Mouse (Mus musculus) midbrain, embryonic 13.5 days (tissue): ENCODE data around the gene Meiob. TPM values are rescaled to one million over a fixed set of nuclear protein-coding genes. Genes with fewer than 3 reads are reported as not detected.

Source experiments
- ATAC-seq: fragments of 200-750 bp; cut with Nextera tagmentation; 2 replicates; pipeline ENCODE4 v1.8.0; 2017; ENCODE audit warnings: mild to moderate bottlenecking, moderate TSS enrichment, moderate library complexity
- H3K27ac ChIP-seq: fragments of 300-500 bp; sonication (generic); 2 replicates; pipeline ENCODE4 v1.5.1; 2015; ENCODE audit warnings: inconsistent platforms, mild to moderate bottlenecking, moderate library complexity
- H3K27me3 ChIP-seq: fragments of 300-500 bp; sonication (generic); 2 replicates; pipeline ENCODE4 v1.6.1; 2015; ENCODE audit warnings: mild to moderate bottlenecking, inconsistent platforms
- H3K36me3 ChIP-seq: fragments of 300-500 bp; sonication (generic); 2 replicates; pipeline ENCODE4 v1.6.1; 2015; ENCODE audit warnings: mild to moderate bottlenecking, inconsistent platforms
- H3K4me1 ChIP-seq: fragments of 300-500 bp; sonication (generic); replicated peaks from 2 replicates; pipeline ENCODE4 v1.6.1; 2015; ENCODE audit warnings: inconsistent platforms
- H3K4me2 ChIP-seq: fragments of 300-500 bp; sonication (generic); replicated peaks from 2 replicates; pipeline ENCODE4 v1.6.1; 2015; ENCODE audit warnings: moderate library complexity, mild to moderate bottlenecking, inconsistent platforms
- H3K4me3 ChIP-seq: fragments of 300-500 bp; sonication (generic); replicated peaks from 2 replicates; pipeline ENCODE4 v1.5.1; 2015; ENCODE audit warnings: mild to moderate bottlenecking, inconsistent platforms
- H3K9ac ChIP-seq: fragments of 300-500 bp; sonication (generic); replicated peaks from 2 replicates; pipeline ENCODE4 v1.6.1; 2015; ENCODE audit warnings: mild to moderate bottlenecking, inconsistent platforms
- H3K9me3 ChIP-seq: fragments of 300-500 bp; sonication (generic); 2 replicates; pipeline ENCODE4 v1.6.1; 2016; ENCODE audit warnings: mild to moderate bottlenecking, inconsistent platforms
- WGBS: fragments of 180-500 bp; shearing (Covaris S2); methylation state at CpG from one replicate; pipeline ENCODE4 v1.1.7; 2015; 5-methylcytosine and 5-hydroxymethylcytosine counted together
- polyA plus RNA-seq: library from polyadenylated mRNA; unstranded; fragments of >200 nt; fragmentation: Nextera tagmentation; extraction: Ambion mirVana; gene quantifications from 2 replicates; pipeline ENCODE4 v1.2.1, GENCODE M21; 2015

Gene Meiob
- polyA plus RNA-seq, 1 experiment from 2014 or later: not detected

DNA sequence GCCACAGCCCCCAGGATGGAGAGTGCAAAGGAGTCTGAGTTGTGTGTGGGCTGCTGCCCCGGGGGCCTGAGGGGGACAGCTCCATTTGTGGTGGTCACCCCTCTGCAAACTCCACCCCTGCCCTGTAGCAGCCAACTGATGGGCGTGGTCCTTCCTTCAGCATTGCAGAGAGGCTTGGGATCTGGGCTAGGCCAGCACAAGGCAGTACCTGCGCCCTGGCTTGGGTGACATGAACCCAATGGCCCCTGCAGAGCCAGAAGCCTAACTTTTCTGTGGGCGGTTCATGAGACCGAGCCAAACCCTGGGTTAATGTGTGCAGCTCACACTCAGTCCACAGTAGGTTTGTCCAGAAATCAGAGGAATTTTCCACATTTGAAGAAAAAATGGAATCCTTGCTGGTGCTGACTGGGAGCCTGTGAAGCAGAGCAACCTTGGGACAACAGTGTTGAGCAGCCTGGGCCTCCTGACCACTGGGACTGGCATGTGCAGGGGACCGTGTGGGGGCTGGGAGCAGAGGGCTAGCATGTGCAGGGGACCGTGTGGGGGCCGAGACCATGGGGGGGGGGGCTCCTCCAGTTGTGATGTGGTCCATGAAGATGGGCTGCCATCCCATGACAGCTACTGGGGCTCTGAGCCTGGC lies 53.9 kb downstream of the Meiob start:
- Histone ChIP-seq H3K9ac (no peak overlapping the region), H3K4me1 (no peaks in the 10 kb centered on the region), H3K27ac (no peak overlapping the region), H3K4me3 (no peak overlapping the region), H3K36me3 (peaks cover 78% of the 10 kb centered on the region), H3K4me2 (no peak overlapping the region), H3K9me3 (no peaks in the 10 kb centered on the region), H3K27me3 (no peaks in the 10 kb centered on the region)
- no peak for ATAC-seq
- WGBS: 86% methylated on average over 8 of the region's 8 CpGs

DNA sequence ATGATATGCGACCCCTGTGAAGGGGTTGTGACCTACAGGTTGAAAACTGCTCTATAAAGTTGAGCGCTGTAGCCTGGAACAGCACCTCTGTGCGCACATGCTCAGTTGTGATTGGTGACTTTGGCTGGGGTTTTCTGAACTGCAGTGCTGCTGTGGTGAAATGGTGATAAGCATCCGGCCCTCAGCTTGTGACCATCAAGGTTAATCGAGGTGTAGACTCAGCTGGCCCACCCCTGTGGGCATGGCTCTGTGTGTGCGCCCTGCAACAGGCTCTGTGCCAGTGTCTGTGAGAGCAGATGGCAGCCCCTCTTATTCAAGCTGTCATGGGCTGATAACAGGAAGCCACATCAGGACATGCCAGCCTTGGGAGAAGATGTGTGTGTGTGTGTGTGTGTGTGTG lies 54.9 kb downstream of the Meiob start:
- no peaks in the 10 kb centered on the region for H3K4me1 ChIP-seq
- no peak overlapping the region for H3K9ac ChIP-seq
- no peak overlapping the region for H3K27ac ChIP-seq
- 91% methylated on average over 6 of the region's 6 CpGs for WGBS
- H3K4me2 ChIP-seq: no peak overlapping the region
- H3K4me3 ChIP-seq: no peak overlapping the region
- H3K27me3 ChIP-seq: no peaks in the 10 kb centered on the region
- H3K36me3 ChIP-seq: peaks cover 77% of the 10 kb centered on the region
- no peak for ATAC-seq
- H3K9me3 ChIP-seq: no peaks in the 10 kb centered on the region

DNA sequence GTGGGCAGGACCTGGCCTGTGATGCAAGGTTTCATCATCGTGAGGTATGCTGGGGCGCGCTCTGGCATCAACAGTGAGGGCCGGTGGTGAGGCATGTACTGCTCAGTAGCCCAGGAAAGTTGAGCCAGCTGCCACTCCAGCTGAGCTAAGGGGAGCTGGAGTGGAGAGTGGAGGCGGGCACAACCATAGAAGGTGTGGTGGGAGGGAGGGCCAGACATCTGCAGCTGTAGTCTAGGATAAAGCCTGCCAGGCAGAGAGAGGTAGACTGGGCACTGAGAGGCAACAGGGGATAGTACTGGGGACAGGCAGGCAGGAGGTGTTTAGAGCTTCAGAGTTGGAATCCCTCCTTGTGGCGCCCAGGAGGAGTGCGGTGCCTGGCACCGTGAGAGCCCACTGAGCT lies 56.0 kb downstream of the Meiob start:
- Histone ChIP-seq H3K9me3 (no peaks in the 10 kb centered on the region), H3K4me2 (no peak overlapping the region), H3K27me3 (no peaks in the 10 kb centered on the region), H3K27ac (no peak overlapping the region), H3K9ac (no peak overlapping the region), H3K36me3 (peaks cover 83% of the 10 kb centered on the region), H3K4me1 (no peaks in the 10 kb centered on the region), H3K4me3 (no peak overlapping the region)
- ATAC-seq: no peak
- WGBS: 96% methylated on average over 8 of the region's 8 CpGs

DNA sequence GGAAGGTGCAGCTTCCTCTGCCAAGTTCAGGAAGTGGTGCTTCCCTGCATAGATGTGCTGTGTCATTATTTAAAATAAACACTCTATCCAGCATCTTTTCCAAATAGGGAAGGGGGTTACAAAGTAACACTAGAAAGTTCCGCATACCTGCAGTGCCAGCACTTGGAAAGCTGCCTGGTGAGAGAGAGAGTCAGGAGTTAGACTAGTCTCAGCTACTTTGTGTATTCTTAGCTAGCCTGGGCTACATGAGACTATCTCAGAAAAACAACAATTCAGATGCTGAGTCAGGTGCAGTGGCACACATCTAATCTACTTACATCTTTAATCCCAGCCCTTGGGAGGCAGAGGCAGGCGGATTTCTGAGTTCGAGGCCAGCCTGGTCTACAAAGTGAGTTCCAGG lies 57.7 kb downstream of the Meiob start:
- no peak overlapping the region for H3K4me3 ChIP-seq
- no peak for ATAC-seq
- H3K9me3 ChIP-seq: no peaks in the 10 kb centered on the region
- H3K36me3 ChIP-seq: peaks cover 80% of the 10 kb centered on the region
- no peak overlapping the region for H3K9ac ChIP-seq
- 88% methylated on average over 3 of the region's 3 CpGs for WGBS
- H3K4me1 ChIP-seq: no peaks in the 10 kb centered on the region
- no peak overlapping the region for H3K4me2 ChIP-seq
- no peak overlapping the region for H3K27ac ChIP-seq
- H3K27me3 ChIP-seq: no peaks in the 10 kb centered on the region

DNA sequence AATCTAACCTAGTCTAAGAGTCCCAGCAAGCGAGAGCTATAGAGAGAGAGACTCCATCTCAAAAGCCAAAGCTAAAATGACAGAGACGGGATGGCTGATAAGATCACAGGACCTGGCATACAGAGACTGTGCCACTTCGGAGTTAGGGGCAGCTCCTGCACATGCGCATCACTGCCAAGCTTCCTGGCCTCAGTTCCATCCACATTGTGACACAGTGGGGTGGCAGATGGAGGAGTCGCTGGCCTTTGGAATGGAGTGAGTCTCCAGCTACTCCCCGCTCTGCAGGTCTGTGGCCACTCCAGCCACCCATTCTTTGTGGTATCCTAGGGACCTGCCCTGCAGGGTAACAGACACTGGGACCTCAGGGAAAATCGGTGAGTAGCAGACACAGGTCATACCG lies 61.7 kb downstream of the Meiob start, which contains the start of gene Igfals:
Igfals (plus strand) TSS at position 222 of the 400 bp plus-strand sequence.
- Histone ChIP-seq H3K9me3 (no peaks in the 10 kb centered on the region), H3K27me3 (no peaks in the 10 kb centered on the region), H3K4me2 (no peak within 1 kb of the TSS), H3K4me1 (no peaks in the 10 kb centered on the region), H3K36me3 (peaks cover 50% of the 10 kb centered on the region), H3K27ac (no peak within 1 kb of the TSS), H3K9ac (no peak within 1 kb of the TSS), H3K4me3 (no peak within 1 kb of the TSS)
- no peak for ATAC-seq
- WGBS: 89% methylated on average over 8 of the region's 8 CpGs

DNA sequence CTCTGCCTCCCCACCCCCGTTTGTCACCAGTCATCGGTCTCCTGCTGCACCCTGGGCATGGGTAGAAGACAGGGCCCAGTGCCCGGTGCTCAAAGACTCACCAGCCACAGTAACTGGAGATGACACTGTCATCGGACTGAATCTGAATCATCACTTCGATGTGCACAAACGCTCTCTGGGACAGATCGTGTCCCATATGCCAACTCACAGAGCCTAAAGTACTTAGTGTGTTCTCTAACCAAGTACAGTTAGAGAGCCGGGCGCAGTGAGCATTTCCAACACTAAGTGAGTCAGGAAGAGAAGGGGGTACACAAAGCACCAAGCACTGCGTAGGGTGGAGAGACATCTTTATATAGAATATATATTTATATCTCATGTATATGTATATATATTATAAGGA lies 63.8 kb downstream of the Meiob start:
- Histone ChIP-seq H3K27me3 (no peaks in the 10 kb centered on the region), H3K4me2 (no peak overlapping the region), H3K27ac (no peak overlapping the region), H3K9ac (no peak overlapping the region), H3K4me1 (no peaks in the 10 kb centered on the region), H3K4me3 (no peak overlapping the region), H3K36me3 (peaks cover 28% of the 10 kb centered on the region), H3K9me3 (no peaks in the 10 kb centered on the region)
- 92% methylated on average over 10 of the region's 10 CpGs for WGBS
- no peak for ATAC-seq

DNA sequence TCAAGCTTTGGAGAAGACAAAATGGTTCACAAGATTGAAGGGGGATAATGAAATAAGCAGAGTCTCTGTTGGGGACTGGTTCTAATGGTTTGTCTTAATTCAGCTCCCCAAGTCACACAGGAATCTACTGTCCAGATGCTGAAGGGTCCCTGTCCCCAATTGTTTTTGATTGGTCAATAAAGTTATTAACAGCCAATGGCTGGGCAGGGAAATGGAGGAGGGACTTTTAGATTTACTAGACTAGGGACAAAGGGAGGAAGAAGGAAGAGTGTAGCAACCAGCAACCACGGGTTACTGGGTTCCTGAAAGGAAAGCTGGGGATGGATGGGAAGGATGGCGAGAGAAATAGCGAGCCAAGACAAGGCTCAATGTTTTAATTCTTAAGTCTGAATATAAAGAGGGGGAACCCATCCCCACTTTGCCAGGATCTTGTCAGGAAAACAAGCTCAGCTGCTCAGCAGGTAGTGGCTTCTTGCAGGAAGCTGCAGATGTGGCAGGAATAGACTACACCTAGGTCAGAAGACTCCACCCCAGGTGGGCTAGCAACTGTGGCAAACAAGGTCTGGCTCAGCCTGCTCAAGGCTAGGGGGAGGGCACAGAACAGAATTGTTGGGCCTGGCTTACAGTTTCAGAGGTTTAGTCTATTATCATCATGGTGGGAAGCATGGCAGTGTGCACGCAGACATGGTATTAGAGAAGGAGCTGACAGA lies 69.8 kb downstream of the Meiob start:
- Histone ChIP-seq H3K9me3 (no peaks in the 10 kb centered on the region), H3K4me1 (no peaks in the 10 kb centered on the region), H3K4me3 (no peak overlapping the region), H3K9ac (no peak overlapping the region), H3K36me3 (no peaks in the 10 kb centered on the region), H3K27ac (no peak overlapping the region), H3K27me3 (no peaks in the 10 kb centered on the region), H3K4me2 (no peak overlapping the region)
- WGBS: 58% methylated on average over 4 of the region's 4 CpGs
- ATAC-seq: no peak

DNA sequence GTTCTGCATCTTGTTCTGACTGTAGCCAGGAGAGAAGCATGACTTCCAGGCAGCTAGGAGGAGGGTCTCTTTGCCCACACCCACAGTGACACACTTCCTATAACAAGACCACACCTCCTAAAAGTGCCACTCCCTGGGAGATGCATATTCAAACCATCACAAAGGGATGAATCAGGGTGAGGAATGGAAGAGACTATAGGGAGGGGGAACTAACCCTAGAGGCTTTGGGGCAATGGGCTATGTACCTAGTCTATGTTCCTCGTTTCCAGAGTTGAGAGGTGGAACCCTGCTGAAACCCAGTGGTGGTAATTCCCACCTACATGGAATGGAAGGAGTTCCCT lies 70.3 kb downstream of the Meiob start:
- H3K4me2 ChIP-seq: no peak overlapping the region
- no peak overlapping the region for H3K4me3 ChIP-seq
- 42% methylated on average over 1 of the region's 1 CpGs for WGBS

DNA sequence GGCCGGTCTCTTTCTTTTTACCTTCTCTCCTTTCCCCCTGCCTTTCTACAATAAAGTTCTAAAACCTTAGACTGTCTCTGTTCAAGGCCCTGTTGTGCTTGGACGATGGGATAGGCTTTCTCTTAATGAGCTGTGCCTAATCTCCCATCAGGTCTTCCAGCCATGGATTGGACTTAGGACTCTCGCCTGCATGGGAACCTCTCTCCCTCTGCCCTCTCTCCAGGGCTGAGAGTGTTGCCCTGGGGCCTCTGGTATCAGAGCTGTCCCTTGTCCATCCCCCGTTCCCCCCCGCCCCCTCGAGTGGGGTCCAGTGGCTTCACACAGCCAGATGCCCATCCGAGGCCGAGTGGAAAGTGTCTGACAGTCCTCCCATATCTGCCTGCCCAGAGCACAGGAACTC lies 70.9 kb downstream of the Meiob start:
- no peak overlapping the region for H3K9ac ChIP-seq
- no peak for ATAC-seq
- WGBS: 73% methylated on average over 8 of the region's 8 CpGs
- H3K27me3 ChIP-seq: no peaks in the 10 kb centered on the region
- no peak overlapping the region for H3K4me3 ChIP-seq
- H3K9me3 ChIP-seq: no peaks in the 10 kb centered on the region
- no peak overlapping the region for H3K27ac ChIP-seq
- H3K4me1 ChIP-seq: no peaks in the 10 kb centered on the region
- no peaks in the 10 kb centered on the region for H3K36me3 ChIP-seq
- no peak overlapping the region for H3K4me2 ChIP-seq

More for the DNA sequence above, 70.3 kb downstream of the Meiob start:
- no peaks in the 10 kb centered on the region for H3K9me3 ChIP-seq
- no peaks in the 10 kb centered on the region for H3K27me3 ChIP-seq
- H3K4me1 ChIP-seq: no peaks in the 10 kb centered on the region
- no peak for ATAC-seq
- no peak overlapping the region for H3K27ac ChIP-seq
- no peaks in the 10 kb centered on the region for H3K36me3 ChIP-seq
- H3K9ac ChIP-seq: no peak overlapping the region

DNA sequence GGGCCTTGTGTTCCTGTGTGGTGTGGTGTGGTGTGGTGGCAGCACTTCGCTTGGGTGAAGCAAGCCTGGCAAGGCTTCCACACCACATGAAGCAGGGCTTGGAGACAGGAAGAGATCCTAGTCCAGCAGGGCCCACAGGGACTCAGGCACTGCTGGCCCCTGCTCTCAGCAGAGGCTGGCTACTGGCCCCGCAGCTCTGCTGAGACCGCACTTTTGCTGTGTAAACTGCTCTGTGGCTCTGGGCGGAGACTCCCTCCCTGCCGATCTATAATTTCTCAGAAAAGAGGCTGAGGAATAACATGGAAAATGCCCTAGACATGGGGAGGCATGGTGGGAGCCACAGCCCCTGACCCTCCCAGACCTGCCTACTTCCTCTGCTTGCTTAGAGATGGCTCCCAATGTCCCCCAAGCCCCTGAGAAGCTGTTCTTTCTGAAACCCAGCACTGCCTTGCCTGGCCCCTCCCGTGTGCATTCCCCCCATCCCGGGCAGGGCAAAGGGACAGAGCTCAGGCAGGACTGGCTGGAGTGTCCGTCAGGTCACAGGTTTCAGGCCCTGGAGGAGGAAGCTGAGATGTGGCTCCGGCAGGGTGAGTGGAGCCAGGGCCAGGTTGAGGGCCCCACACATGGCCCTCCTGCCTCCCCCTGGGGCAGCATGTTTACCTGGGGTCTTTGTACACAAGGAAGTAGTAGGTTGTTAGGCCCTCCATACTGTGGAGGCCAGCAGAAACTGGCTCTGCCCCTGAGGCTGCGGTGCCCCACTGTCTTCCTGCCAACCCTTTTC lies 73.4 kb downstream of the Meiob start:
- H3K4me1 ChIP-seq: no peaks in the 10 kb centered on the region
- no peak for ATAC-seq
- H3K9ac ChIP-seq: no peak overlapping the region; the same call in 1 of the 2 replicates
- peaks cover 2% of the 10 kb centered on the region for H3K36me3 ChIP-seq
- H3K4me3 ChIP-seq: no peak overlapping the region
- H3K9me3 ChIP-seq: no peaks in the 10 kb centered on the region
- no peak overlapping the region for H3K27ac ChIP-seq
- H3K27me3 ChIP-seq: no peaks in the 10 kb centered on the region
- no peak overlapping the region for H3K4me2 ChIP-seq
- 76% methylated on average over 10 of the region's 10 CpGs for WGBS

DNA sequence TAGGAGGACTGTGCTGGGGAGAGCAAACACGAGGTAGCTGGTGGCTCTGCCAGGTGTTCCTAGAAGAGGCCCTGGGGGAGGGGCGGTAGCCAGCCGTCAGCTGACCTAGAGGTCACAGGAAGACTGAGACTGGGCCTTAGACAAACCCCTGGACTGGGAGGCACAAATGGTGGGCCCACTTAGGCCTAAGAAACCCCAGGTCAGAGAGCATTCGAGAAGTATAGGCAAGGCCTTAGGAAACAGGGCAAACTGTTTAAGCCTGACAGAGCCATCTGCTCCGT lies 74.0 kb downstream of the Meiob start:
- Histone ChIP-seq H3K27ac (no peak overlapping the region), H3K36me3 (peaks cover 7% of the 10 kb centered on the region), H3K4me2 (no peak overlapping the region), H3K9me3 (no peaks in the 10 kb centered on the region), H3K9ac (no peak overlapping the region), H3K27me3 (no peaks in the 10 kb centered on the region), H3K4me3 (no peak overlapping the region), H3K4me1 (no peaks in the 10 kb centered on the region)
- ATAC-seq: no peak
- WGBS: 43% methylated on average over 5 of the region's 5 CpGs

DNA sequence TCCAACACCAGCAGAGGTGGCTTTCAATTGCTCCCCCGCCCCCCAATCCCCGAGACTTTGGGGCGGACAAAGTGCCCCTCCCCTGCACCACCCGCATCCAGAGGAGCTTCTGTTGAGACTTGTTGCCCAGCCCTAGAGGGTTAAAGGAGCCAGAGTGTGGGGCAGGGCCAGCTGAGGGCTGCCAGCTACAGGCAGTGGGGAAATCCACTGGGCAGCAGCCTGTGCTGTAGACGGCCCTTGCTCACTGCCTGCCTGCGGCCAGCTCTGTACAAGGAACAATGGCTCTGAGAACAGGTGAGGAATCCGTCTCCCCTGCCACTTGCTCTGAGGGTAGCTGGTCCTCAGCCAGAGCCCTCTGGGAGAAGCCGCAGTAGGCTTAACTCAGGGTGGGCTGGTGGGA lies 74.4 kb downstream of the Meiob start:
- 76% methylated on average over 8 of the region's 8 CpGs for WGBS

More for the DNA sequence above, 74.4 kb downstream of the Meiob start:
- H3K4me3 ChIP-seq: no peak overlapping the region
- H3K36me3 ChIP-seq: peaks cover 12% of the 10 kb centered on the region
- no peak overlapping the region for H3K9ac ChIP-seq
- no peaks in the 10 kb centered on the region for H3K4me1 ChIP-seq
- H3K27me3 ChIP-seq: no peaks in the 10 kb centered on the region
- H3K4me2 ChIP-seq: no peak overlapping the region
- no peaks in the 10 kb centered on the region for H3K9me3 ChIP-seq
- no peak overlapping the region for H3K27ac ChIP-seq
- ATAC-seq: no peak
